Comparison of ENCODE assay signal across 20 mouse cellular contexts in the genomic region with DNA sequence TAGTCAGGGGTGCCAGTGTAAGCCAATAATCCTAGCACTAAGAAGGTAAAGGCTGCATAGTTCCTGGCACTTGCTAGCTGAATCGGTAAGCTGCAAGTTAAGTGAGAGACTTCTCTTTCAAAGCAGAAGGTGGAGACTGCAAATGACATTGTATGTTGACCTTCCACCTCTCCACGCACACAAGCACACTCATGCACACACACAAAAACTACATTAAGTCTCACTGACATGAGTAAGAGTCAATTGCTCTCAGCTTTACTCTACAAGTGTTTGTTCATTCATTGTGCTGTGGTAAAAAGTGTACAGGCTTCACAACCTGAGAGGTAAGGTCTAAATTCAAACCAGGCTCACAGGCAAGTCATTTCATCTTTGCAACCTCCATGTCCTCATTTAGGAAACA.
"Had no signal": no experiment of that assay in that cellular context is flagged by ENCODE, and none has a peak within 500 bp of the region (broad histone marks: within the 10 kb centered on the region; RNA-seq: fewer than 3 reads in every experiment).

No protein-coding gene starts in this region.

- H3K27me3 ChIP-seq: liver, embryonic 12.5 days; lung, embryonic 15.5 days; midbrain, embryonic 12.5 days; neural tube, embryonic 13.5 days; neural tube, embryonic 15.5 days had no signal

- H3K4me1 ChIP-seq: liver, embryonic 12.5 days; midbrain, embryonic 10.5 days; midbrain, embryonic 12.5 days had no signal

- H3K4me2 ChIP-seq: liver, embryonic 12.5 days; lung, embryonic 15.5 days; midbrain, embryonic 12.5 days; neural tube, embryonic 13.5 days; neural tube, embryonic 15.5 days had no signal

- H3K9me3 ChIP-seq: liver, embryonic 12.5 days; lung, embryonic 15.5 days; midbrain, embryonic 10.5 days; midbrain, embryonic 12.5 days; neural tube, embryonic 13.5 days; neural tube, embryonic 15.5 days had no signal

- H3K4me3 ChIP-seq: liver, embryonic 12.5 days; lung, embryonic 15.5 days; midbrain, embryonic 10.5 days; midbrain, embryonic 12.5 days; myocyte; neural tube, embryonic 13.5 days; neural tube, embryonic 15.5 days had no signal

- H3K27ac ChIP-seq: liver, embryonic 12.5 days; liver, embryonic 14.5 days; lung, embryonic 15.5 days; midbrain, embryonic 10.5 days; midbrain, embryonic 12.5 days; neural tube, embryonic 13.5 days; neural tube, embryonic 15.5 days had no signal

- DNase-seq: lung, adult 18-20 months; lung, postnatal 14 days; midbrain, embryonic 14.5 days; retina, postnatal 1 day; right cerebral cortex, adult 18-20 months; right cerebral cortex, postnatal 25 days; right cerebral cortex, postnatal 4 days; spleen, adult 18-20 months; thymus, adult 18-20 months; thymus, postnatal 14 days; thymus, postnatal 36 days had no signal

- H3K9ac ChIP-seq: liver, embryonic 12.5 days; liver, embryonic 14.5 days; lung, embryonic 15.5 days; midbrain, embryonic 12.5 days; neural tube, embryonic 13.5 days; neural tube, embryonic 15.5 days had no signal

- ATAC-seq: liver, embryonic 12.5 days; midbrain, embryonic 16.5 days had no signal
